Mouse (Mus musculus): ENCODE data around the gene Ptch2.

Gene Ptch2

DNA sequence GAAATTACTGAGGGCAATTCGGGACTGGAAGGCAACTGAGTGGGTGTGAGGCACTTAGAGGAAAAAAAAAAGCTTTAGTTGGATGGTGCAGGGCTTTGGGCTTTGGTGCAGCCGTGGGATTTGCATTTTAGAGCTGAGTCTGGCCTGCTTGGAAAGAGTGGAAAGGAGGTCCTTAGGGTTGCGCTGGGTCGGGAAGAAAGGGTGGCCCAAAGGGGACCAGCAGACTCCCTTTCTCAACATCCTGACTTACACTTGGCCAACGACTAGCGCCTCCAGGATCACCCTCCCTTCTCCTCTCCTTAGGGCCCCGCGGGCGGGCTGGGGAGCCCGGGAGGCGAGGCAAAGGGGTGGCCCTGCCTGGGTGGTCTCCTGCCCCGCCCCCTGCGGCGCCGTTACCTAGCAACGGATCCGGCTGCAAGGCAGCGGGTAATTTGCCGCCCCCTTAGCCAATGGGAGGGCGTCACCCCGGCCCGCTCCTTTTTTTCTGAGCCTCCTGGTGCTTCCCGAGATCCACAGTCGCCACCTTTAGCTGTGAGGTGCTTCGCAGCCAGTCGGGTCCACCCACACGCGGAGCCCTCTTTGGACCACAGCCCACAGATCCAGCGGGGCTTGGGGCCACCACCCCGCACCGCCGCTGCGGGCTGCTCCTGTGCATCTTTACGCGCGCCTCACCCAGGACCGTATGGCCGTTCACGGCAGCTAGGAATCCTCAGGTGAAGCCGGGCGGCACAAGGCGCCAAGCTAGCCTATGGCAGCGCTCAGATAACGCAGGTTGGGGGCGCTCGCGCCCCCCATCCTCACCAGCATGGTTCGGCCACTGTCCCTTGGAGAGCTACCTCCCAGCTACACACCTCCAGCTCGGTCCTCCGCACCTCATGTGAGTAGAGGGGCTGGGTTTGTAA, at the start of gene Ptch2:
TSS of gene Ptch2 (plus strand) at position 525 of the 902 bp plus-strand sequence.
- DNase-seq (ENCODE audit: low read depth, low spot score), result peak; percentile 74

DNA sequence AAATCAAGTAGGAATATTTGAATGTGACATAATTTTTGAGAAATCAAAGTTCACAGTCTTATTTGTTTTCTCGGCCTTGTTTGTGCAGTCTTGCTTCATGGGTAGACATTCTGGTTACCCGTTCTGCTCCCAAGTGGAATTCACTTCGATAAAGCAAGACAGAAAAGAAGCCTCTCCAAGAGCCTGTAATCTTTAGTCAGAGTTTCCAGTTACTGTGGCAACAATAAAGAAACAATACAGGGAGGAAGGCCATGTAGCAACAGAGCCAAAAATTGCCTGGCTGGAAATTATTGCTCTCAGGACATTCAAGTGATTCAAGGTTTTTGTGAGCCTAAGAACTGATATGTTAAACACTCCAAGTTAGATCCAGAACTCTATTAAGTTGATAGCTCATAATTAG, 47.0 kb upstream of the Ptch2 start:
- no peak for DNase-seq (ENCODE audit: low read depth, low spot score)

GRCm38 (mm10) chr4:117049485-117049884, 46.4 kb upstream of the Ptch2 start:
- no peak for DNase-seq (ENCODE audit: low read depth, low spot score)

GRCm38 (mm10) chr4:117052626-117053025, 43.2 kb upstream of the Ptch2 start:
- no peak for DNase-seq (ENCODE audit: low read depth, low spot score)

GRCm38 (mm10) chr4:117053956-117054355, 41.9 kb upstream of the Ptch2 start:
- DNase-seq (ENCODE audit: low read depth, low spot score), result no peak

- DNase-seq (ENCODE audit: low read depth, low spot score), result no peak
Observed at GRCm38 (mm10) chr4:117056102-117056501, 39.8 kb upstream of the Ptch2 start.

GRCm38 (mm10) chr4:117056514-117056913, 39.4 kb upstream of the Ptch2 start:
- no peak for DNase-seq (ENCODE audit: low read depth, low spot score)

DNA sequence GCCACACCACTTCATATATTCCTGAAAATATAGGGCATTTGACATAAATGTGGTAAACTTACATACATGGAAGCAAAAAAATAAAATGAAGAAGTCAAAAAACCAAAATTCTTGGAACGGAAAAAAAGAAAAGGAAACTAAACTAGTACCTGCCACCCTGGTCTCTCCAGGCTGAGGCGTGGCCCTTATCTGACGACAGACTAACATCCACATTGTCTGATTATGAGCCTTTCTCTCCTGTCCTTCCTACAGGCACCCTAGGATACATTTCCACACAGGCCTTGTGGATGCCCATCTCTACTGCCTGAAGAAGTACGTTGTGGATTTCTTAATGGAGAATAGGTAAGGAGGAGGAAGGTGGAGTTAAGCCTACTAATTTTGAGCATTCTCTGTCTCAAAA, 37.4 kb upstream of the Ptch2 start:
- no peak for DNase-seq (ENCODE audit: low read depth, low spot score)

GRCm38 (mm10) chr4:117062700-117063390, 33.0 kb upstream of the Ptch2 start:
- no peak for DNase-seq (ENCODE audit: low read depth, low spot score)

- DNase-seq (ENCODE audit: low read depth, low spot score), result no peak
Observed at GRCm38 (mm10) chr4:117068035-117068434, 27.8 kb upstream of the Ptch2 start.

DNA sequence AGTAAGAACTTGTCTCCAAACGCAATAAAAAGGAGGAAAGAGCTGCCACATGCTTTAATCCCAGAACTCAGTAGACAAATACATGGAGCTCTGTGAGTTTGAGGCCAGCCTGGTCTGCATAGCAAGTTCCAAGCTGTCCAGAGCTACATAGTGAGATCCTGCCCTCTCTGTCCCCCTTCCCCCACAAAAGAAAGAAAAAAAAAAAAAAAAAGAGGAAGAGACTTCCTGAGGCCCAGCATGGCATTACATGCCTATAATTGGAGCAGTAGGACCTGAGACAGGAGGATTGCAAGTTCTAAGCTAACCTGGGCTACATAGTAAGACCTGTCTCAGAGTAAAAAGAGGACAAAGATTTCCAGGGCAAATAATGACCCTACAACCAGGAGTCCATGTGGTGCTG, 26.2 kb upstream of the Ptch2 start:
- no peak for DNase-seq (ENCODE audit: low read depth, low spot score)

- no peak for DNase-seq (ENCODE audit: low read depth, low spot score)
Observed at GRCm38 (mm10) chr4:117070624-117071023, 25.3 kb upstream of the Ptch2 start.

GRCm38 (mm10) chr4:117071183-117071582, 24.7 kb upstream of the Ptch2 start:
- no peak for DNase-seq (ENCODE audit: low read depth, low spot score)

- no peak for DNase-seq (ENCODE audit: low read depth, low spot score)
Observed at GRCm38 (mm10) chr4:117087948-117088640, 7.8 kb upstream of the Ptch2 start.

DNA sequence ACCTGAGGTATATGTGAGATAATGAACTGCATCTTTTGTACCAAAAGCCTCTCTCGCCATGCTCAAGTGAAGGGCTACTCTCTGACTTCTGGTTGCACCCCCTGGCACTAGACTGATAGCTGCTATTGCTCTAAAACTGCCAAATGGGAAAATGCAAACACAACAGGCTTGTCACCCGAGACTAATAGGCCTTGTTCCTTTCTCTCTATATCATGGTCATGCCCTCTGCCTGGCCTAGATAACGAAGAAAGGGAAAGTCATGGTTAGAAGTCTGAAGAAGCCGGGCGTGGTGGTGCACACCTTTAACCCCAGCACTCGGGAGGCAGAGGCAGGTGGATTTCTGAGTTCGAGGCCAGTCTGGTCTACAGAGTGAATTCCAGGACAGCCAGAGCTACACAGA, 5.3 kb upstream of the Ptch2 start:
- no peak for DNase-seq (ENCODE audit: low read depth, low spot score)

DNA sequence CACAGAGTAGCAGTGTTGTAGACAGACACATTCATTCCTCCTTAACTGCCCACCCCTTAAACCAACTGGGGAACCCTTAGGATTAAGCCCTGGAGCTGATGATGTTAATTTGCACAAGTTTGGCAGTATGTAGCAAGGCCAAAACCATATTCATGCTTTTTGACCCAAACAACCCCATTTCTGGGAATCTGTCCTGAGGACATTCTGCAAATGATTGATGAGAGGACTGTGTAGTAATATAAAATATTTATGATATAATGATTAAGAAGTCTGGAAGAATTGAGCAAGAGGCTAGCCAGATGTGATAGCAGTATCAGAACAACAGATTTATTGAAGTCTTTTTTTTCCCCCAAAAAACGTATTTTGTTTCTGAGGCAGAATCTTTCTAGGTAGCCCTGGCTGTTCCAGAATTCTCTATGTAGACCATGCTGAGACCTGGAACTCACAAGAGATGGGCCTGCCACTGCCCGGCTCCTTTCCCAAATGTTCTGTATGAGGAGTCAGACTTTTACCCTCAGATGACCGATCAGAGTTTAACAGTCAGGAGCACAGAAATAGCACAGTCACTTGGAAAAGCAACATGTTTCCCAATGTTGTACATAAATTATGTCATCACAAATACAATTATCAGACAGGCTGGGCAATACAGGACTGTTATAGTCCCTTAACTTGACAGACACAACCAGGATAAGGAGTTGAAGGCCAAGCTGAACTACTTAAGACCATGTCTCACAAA, 1.1 kb upstream of the Ptch2 start:
- no peak for DNase-seq (ENCODE audit: low read depth, low spot score)

GRCm38 (mm10) chr4:117096666-117097065, 791 bp downstream of the Ptch2 start:
- no peak for DNase-seq (ENCODE audit: low read depth, low spot score)

DNA sequence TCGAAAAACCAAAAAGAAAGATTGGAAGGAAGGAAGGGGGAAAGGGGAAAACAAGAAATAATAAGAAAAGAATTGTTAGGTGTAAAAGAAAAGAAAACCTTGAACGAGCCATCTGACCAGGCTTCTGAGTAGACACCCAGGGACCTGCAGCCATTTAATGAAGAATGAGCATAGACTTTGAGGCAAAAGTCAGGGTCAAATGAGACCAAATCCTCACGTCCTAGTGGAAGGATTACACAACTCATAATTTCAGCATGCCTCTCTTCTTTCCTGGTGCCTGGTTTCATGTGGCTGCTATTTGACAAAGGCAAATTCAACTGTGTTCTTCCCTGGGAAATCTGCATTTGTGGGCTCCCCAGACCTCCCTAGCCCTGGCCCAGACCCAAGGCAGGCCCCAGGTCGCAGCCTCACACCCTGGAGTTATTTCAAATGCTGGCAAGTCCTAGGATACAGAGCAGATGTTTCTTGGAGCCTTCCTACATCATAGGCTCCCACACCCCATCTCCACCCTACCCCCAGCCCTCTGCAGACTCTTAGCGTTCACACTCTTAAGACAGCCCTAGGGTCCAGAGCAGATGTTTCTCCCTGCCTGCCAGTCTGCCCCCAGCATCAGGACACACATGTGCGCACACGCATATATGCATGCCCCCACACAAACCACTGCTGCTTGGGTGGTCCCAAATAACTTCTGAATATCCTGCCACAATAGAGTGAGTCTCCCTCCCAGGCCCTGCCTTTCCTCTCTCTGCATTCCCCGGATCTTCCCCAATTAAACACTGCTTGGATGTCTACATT, 2.3 kb downstream of the Ptch2 start:
- no peak for DNase-seq (ENCODE audit: low read depth, low spot score)

GRCm38 (mm10) chr4:117098764-117099036, 2.8 kb downstream of the Ptch2 start:
- DNase-seq (ENCODE audit: low read depth, low spot score), result no peak

- DNase-seq (ENCODE audit: low read depth, low spot score), result no peak
Observed at GRCm38 (mm10) chr4:117100036-117100435, 4.2 kb downstream of the Ptch2 start.

DNA sequence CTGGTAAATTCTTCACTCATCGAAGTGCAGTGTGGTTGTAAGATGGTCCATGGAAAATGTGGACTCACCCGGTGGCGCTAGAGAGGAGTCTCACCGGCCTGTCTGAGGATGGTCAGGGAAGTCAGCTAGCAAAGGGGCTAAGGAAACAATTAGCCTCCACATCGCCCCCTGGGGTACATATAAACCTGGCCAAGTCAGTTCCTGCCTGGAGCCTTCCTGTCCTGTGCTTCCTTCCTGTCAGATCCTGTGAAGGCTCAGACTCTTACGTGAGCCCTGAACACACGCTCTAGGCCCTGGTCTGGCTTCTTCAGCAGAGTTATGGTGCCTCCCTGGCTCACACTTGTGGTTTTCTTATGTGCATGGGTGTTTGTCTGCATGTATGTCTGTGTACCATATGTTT, 5.3 kb downstream of the Ptch2 start:
- no peak for DNase-seq (ENCODE audit: low read depth, low spot score)
